Mouse (Mus musculus) C2C12 (cell line): Measurements from ENCODE around the gene Olfr967.

Experiments
- CEBPB ChIP-seq: IDR thresholded peaks from one replicate; pipeline ENCODE4 v1.6.1; 2011; ENCODE audit warnings: low read depth, mild to moderate bottlenecking, control low read depth, moderate library complexity
- CTCF ChIP-seq: IDR thresholded peaks from one replicate; pipeline ENCODE4 v1.5.1; 2011; ENCODE audit not compliant: control insufficient read depth, insufficient read depth, insufficient read length
- FOSL1 ChIP-seq: IDR thresholded peaks from one replicate; pipeline ENCODE4 v1.8.0; 2011; ENCODE audit warnings: mild to moderate bottlenecking, low read length; ENCODE audit not compliant: poor library complexity, insufficient read depth, severe bottlenecking
- MAX ChIP-seq: IDR thresholded peaks from one replicate; pipeline ENCODE4 v1.6.1; 2011; ENCODE audit warnings: mild to moderate bottlenecking, control low read depth
- MYOG ChIP-seq: IDR thresholded peaks from one replicate; pipeline ENCODE4 v1.6.1; 2011; ENCODE audit not compliant: control insufficient read depth, insufficient read length; ENCODE audit errors: extremely low read depth

GRCm38 (mm10) chr9:39740741-39741140, 5.3 kb upstream of the Olfr967 start:
- TF ChIP-seq CTCF = no peak
- no peak for TF ChIP-seq MAX
- TF ChIP-seq FOSL1 = no peak
- no peak for TF ChIP-seq MYOG
- TF ChIP-seq CEBPB = no peak
